In genomic region chr15:11573496-11573895, GRCm38 (mm10) we compare ENCODE assay signal across 19 mouse cellular contexts.
DNase-seq lines count a peak whose midpoint lies in the region; ATAC-seq and TF ChIP-seq lines count a peak whose summit lies in the region.
"Had no signal": no experiment of that assay in that cellular context is flagged by ENCODE, and none has a peak within 500 bp of the region (broad histone marks: within the 10 kb centered on the region; RNA-seq: fewer than 3 reads in every experiment).

No protein-coding gene starts in this region.

- H3K4me1 ChIP-seq in kidney, embryonic 15.5 days, result no peaks in the 10 kb centered on the region
- H3K4me1 ChIP-seq: embryonic facial prominence, embryonic 12.5 days; hindbrain, embryonic 13.5 days; limb, embryonic 12.5 days; liver, embryonic 13.5 days; megakaryocyte, embryonic 14.5 days; midbrain, embryonic 15.5 days had no signal

- 0 out of 2 replicates have a peak, but pooled peaks have one; percentile 40 for ATAC-seq in kidney, embryonic 15.5 days (replicated peaks; ENCODE audit: low FRiP score)
- ATAC-seq: forebrain, embryonic 16.5 days; midbrain, embryonic 15.5 days had no signal

- DNase-seq in heart, postnatal 4 days, result peak; percentile 28
- no peak for DNase-seq in heart, adult 11 months
- DNase-seq in adrenal gland, adult 8-10 months, result peak; percentile 17
- DNase-seq in layer of hippocampus, adult 18-20 months (ENCODE audit: low spot score in 2 of 2), result no peak
- no peak for DNase-seq in thymus, adult 18-20 months
- DNase-seq: cerebellum, adult 11 months; liver, embryonic 13.5 days; thymus, postnatal 14 days had no signal

- 63% methylated on average over 2 of the region's 2 CpGs for WGBS in kidney, embryonic 15.5 days

- H3K36me3 ChIP-seq in C2C12 (ENCODE audit: control insufficient read depth, insufficient read depth), result no peaks in the 10 kb centered on the region
- no peaks in the 10 kb centered on the region for H3K36me3 ChIP-seq in kidney, embryonic 15.5 days
- H3K36me3 ChIP-seq: embryonic facial prominence, embryonic 12.5 days; heart, embryonic 15.5 days; hindbrain, embryonic 13.5 days; limb, embryonic 12.5 days; liver, embryonic 13.5 days; midbrain, embryonic 15.5 days had no signal

- H3K27me3 ChIP-seq in C2C12 (ENCODE audit: control insufficient read depth, insufficient read depth, insufficient read length), result no peaks in the 10 kb centered on the region
- H3K27me3 ChIP-seq in kidney, embryonic 15.5 days, result no peaks in the 10 kb centered on the region
- H3K27me3 ChIP-seq: embryonic facial prominence, embryonic 12.5 days; heart, embryonic 15.5 days; hindbrain, embryonic 13.5 days; limb, embryonic 12.5 days; liver, embryonic 13.5 days; megakaryocyte, embryonic 14.5 days; midbrain, embryonic 15.5 days had no signal

- no peak for TF ChIP-seq CTCF in C2C12 (IDR thresholded peaks at IDR 0.05; ENCODE audit: control insufficient read depth, insufficient read depth, insufficient read length)

- H3K4me2 ChIP-seq in kidney, embryonic 15.5 days, result no peak overlapping the region
- H3K4me2 ChIP-seq: embryonic facial prominence, embryonic 12.5 days; heart, embryonic 15.5 days; hindbrain, embryonic 13.5 days; limb, embryonic 12.5 days; liver, embryonic 13.5 days; midbrain, embryonic 15.5 days had no signal

- H3ac ChIP-seq in C2C12 (ENCODE audit: control insufficient read depth, insufficient read length, low read depth), result no peak overlapping the region

- no peak overlapping the region for H3K4me3 ChIP-seq in C2C12 (ENCODE audit: insufficient read depth, poor library complexity, severe bottlenecking)
- no peak overlapping the region for H3K4me3 ChIP-seq in kidney, embryonic 15.5 days (replicated peaks)
- H3K4me3 ChIP-seq: embryonic facial prominence, embryonic 12.5 days; heart, embryonic 15.5 days; hindbrain, embryonic 13.5 days; left cerebral cortex, adult 2 months; limb, embryonic 12.5 days; liver, embryonic 13.5 days; megakaryocyte, embryonic 14.5 days; midbrain, embryonic 15.5 days had no signal

- H3K79me2 ChIP-seq in C2C12 (ENCODE audit: control insufficient read depth, insufficient read depth), result no peaks in the 10 kb centered on the region

- H3K27ac ChIP-seq in kidney, embryonic 15.5 days, result no peak overlapping the region
- H3K27ac ChIP-seq: embryonic facial prominence, embryonic 12.5 days; heart, embryonic 15.5 days; hindbrain, embryonic 13.5 days; left cerebral cortex, adult 2 months; limb, embryonic 12.5 days; liver, embryonic 13.5 days; midbrain, embryonic 15.5 days; stomach, postnatal 0 days had no signal

- H3K9ac ChIP-seq in kidney, embryonic 15.5 days, result no peak overlapping the region
- H3K9ac ChIP-seq: embryonic facial prominence, embryonic 12.5 days; heart, embryonic 15.5 days; hindbrain, embryonic 13.5 days; limb, embryonic 12.5 days; liver, embryonic 13.5 days; midbrain, embryonic 15.5 days had no signal

- no peaks in the 10 kb centered on the region for H3K79me3 ChIP-seq in C2C12 (ENCODE audit: low read depth)

- no peaks in the 10 kb centered on the region for H3K9me3 ChIP-seq in kidney, embryonic 15.5 days (replicated peaks)
- H3K9me3 ChIP-seq: embryonic facial prominence, embryonic 12.5 days; heart, embryonic 15.5 days; hindbrain, embryonic 13.5 days; limb, embryonic 12.5 days; liver, embryonic 13.5 days; megakaryocyte, embryonic 14.5 days; midbrain, embryonic 15.5 days had no signal

TF ChIP-seq in C2C12, 6 proteins besides CTCF, POLR2A, EP300 and RAD21:
- no peak for TF ChIP-seq MAX (IDR thresholded peaks at IDR 0.05)
- TF ChIP-seq MYOG (IDR thresholded peaks at IDR 0.05; ENCODE audit: control insufficient read depth, extremely low read depth, insufficient read length), result no peak
- TF ChIP-seq CEBPB (IDR thresholded peaks at IDR 0.05; ENCODE audit: low read depth), result no peak
- TF ChIP-seq FOSL1 (IDR thresholded peaks at IDR 0.05; ENCODE audit: insufficient read depth, low read length, poor library complexity, severe bottlenecking), result no peak
- peak; percentile 74 for TF ChIP-seq USF1 (IDR thresholded peaks at IDR 0.05; ENCODE audit: low read depth)

Comparison
In these comparisons a context has a peak if more than half of its experiments do, and no peak if none do; other contexts are left out.
1. DNase-seq: peak in heart, postnatal 4 days (single experiment) and adrenal gland, adult 8-10 months (single experiment); none in heart, adult 11 months (single experiment), layer of hippocampus, adult 18-20 months (0 of 2) and thymus, adult 18-20 months (0 of 2).